16 mouse cellular contexts compared by ENCODE assay signal in genomic region chr16:76634196-76634698, GRCm38 (mm10).
"Had no signal": no experiment of that assay in that cellular context is flagged by ENCODE, and none has a peak within 500 bp of the region (broad histone marks: within the 10 kb centered on the region; RNA-seq: fewer than 3 reads in every experiment).

No protein-coding gene starts in this region.

- H3K4me3 ChIP-seq: limb, embryonic 13.5 days; liver, embryonic 12.5 days; liver, embryonic 15.5 days; lung, embryonic 15.5 days; megakaryocyte, embryonic 14.5 days had no signal

- H3K27me3 ChIP-seq: limb, embryonic 13.5 days; liver, embryonic 12.5 days; liver, embryonic 15.5 days; lung, embryonic 15.5 days; megakaryocyte, embryonic 14.5 days had no signal

- ATAC-seq: liver, embryonic 12.5 days had no signal

- H3K4me2 ChIP-seq: limb, embryonic 13.5 days; liver, embryonic 12.5 days; liver, embryonic 15.5 days; lung, embryonic 15.5 days; midbrain, embryonic 11.5 days had no signal

- H3K9me3 ChIP-seq: limb, embryonic 13.5 days; liver, embryonic 12.5 days; liver, embryonic 15.5 days; lung, embryonic 15.5 days; megakaryocyte, embryonic 14.5 days had no signal

- H3K36me3 ChIP-seq: limb, embryonic 13.5 days; liver, embryonic 12.5 days; liver, embryonic 15.5 days; lung, embryonic 15.5 days had no signal

- H3K9ac ChIP-seq: limb, embryonic 13.5 days; liver, embryonic 12.5 days; liver, embryonic 15.5 days; lung, embryonic 15.5 days had no signal

- H3K27ac ChIP-seq: kidney, postnatal 0 days; limb, embryonic 13.5 days; liver, embryonic 12.5 days; liver, embryonic 15.5 days; lung, embryonic 15.5 days had no signal

- H3K4me1 ChIP-seq: limb, embryonic 13.5 days; liver, embryonic 12.5 days; liver, embryonic 15.5 days; lung, embryonic 15.5 days; megakaryocyte, embryonic 14.5 days had no signal

- DNase-seq: kidney, adult 2 months; kidney, postnatal 25 days; liver; lung, adult 18-20 months; lung, postnatal 10 days; lung, postnatal 36 days; midbrain, embryonic 14.5 days; thymus, adult 18-20 months; thymus, postnatal 36 days had no signal
